Mouse (Mus musculus): ENCODE data around the gene Vars2. TPM values are rescaled to one million over a fixed set of nuclear protein-coding genes. Genes with fewer than 3 reads are reported as not detected.

Vars2 gene
- total and polyA plus RNA-seq, 2 experiments from 2014 or later, result 10.4 to 42.0 TPM

GRCm38 (mm10) chr17:35700371-35700961 lies 33.1 kb upstream of the Vars2 start:
- Histone ChIP-seq H3K4me3 (ENCODE audit: low read depth, low read length) (peak overlapping the region; percentile 69), H3K4me2 (ENCODE audit: low read depth) (peak overlapping the region; percentile 70), H3K27ac (ENCODE audit: low read depth, low read length) (peak overlapping the region; percentile 96), H3K4me1 (ENCODE audit: insufficient read depth) (peaks cover 35% of the 10 kb centered on the region), H3K36me3 (ENCODE audit: insufficient read depth) (no peaks in the 10 kb centered on the region), H3K27me3 (ENCODE audit: insufficient read depth, low read length) (no peaks in the 10 kb centered on the region), H3K9me3 (ENCODE audit: low read length) (no peaks in the 10 kb centered on the region), H3K9ac (peak overlapping the region; percentile 83)
- DNase-seq, result peak; percentile 86
- peak; percentile 53 for ATAC-seq
- WGBS, result under 1% methylated on average over 49 of the region's 66 CpGs
- peak; percentile 31; the same call in 1 of the 2 replicates for TF ChIP-seq CTCF (IDR thresholded peaks at IDR 0.05; ENCODE audit: low read depth)

GRCm38 (mm10) chr17:35699919-35700318 lies 32.5 kb upstream of the Vars2 start:
- 2% methylated on average over 19 of the region's 19 CpGs for WGBS
- peak; percentile 67 for DNase-seq
- peak; percentile 8 for ATAC-seq
- Histone ChIP-seq H3K9me3 (ENCODE audit: low read length) (no peaks in the 10 kb centered on the region), H3K4me1 (ENCODE audit: insufficient read depth) (peaks cover 35% of the 10 kb centered on the region), H3K4me2 (ENCODE audit: low read depth) (peak overlapping the region; percentile 70), H3K27me3 (ENCODE audit: insufficient read depth, low read length) (no peaks in the 10 kb centered on the region), H3K9ac (peak overlapping the region; percentile 83), H3K4me3 (ENCODE audit: low read depth, low read length) (peak overlapping the region; percentile 69), H3K36me3 (ENCODE audit: insufficient read depth) (no peaks in the 10 kb centered on the region), H3K27ac (ENCODE audit: low read depth, low read length) (peak overlapping the region; percentile 96)
- TF ChIP-seq CTCF (IDR thresholded peaks at IDR 0.05; ENCODE audit: low read depth), result no peak

GRCm38 (mm10) chr17:35698501-35698883 lies 31.1 kb upstream of the Vars2 start:
- TF ChIP-seq CTCF (IDR thresholded peaks at IDR 0.05; ENCODE audit: low read depth), result no peak
- peak overlapping the region; percentile 83 for H3K4me2 ChIP-seq (ENCODE audit: low read depth)
- ATAC-seq (no peak), DNase-seq (no peak)
- H3K9ac ChIP-seq, result peak overlapping the region; percentile 68
- H3K36me3 ChIP-seq (ENCODE audit: insufficient read depth), result peaks cover 3% of the 10 kb centered on the region
- H3K4me3 ChIP-seq (ENCODE audit: low read depth, low read length), result peak overlapping the region; percentile 42
- no peaks in the 10 kb centered on the region for H3K9me3 ChIP-seq (ENCODE audit: low read length)
- peaks cover 28% of the 10 kb centered on the region for H3K4me1 ChIP-seq (ENCODE audit: insufficient read depth)
- 7% methylated on average over 5 of the region's 5 CpGs for WGBS
- peak overlapping the region; percentile 96 for H3K27ac ChIP-seq (ENCODE audit: low read depth, low read length)
- H3K27me3 ChIP-seq (ENCODE audit: insufficient read depth, low read length), result no peaks in the 10 kb centered on the region

- Histone ChIP-seq H3K4me2 (ENCODE audit: low read depth) (peak overlapping the region; percentile 83), H3K27ac (ENCODE audit: low read depth, low read length) (peak overlapping the region; percentile 96), H3K4me1 (ENCODE audit: insufficient read depth) (peaks cover 28% of the 10 kb centered on the region), H3K36me3 (ENCODE audit: insufficient read depth) (peaks cover 9% of the 10 kb centered on the region), H3K27me3 (ENCODE audit: insufficient read depth, low read length) (no peaks in the 10 kb centered on the region), H3K9ac (peak overlapping the region; percentile 68), H3K9me3 (ENCODE audit: low read length) (no peaks in the 10 kb centered on the region), H3K4me3 (ENCODE audit: low read depth, low read length) (peak overlapping the region; percentile 42)
- no peak for TF ChIP-seq CTCF (IDR thresholded peaks at IDR 0.05; ENCODE audit: low read depth)
- DNase-seq (peak; percentile 82), ATAC-seq (peak; percentile 78)
- WGBS, result under 1% methylated on average over 16 of the region's 16 CpGs
Measured at GRCm38 (mm10) chr17:35697759-35698500, 30.5 kb upstream of the Vars2 start.

- DNase-seq (no peak), ATAC-seq (no peak; the same call in 1 of the 2 replicates)
- H3K4me1 ChIP-seq (ENCODE audit: insufficient read depth), result peaks cover 28% of the 10 kb centered on the region
Measured at GRCm38 (mm10) chr17:35697429-35697758, 30.0 kb upstream of the Vars2 start.

GRCm38 (mm10) chr17:35696691-35697090 lies 29.3 kb upstream of the Vars2 start:
- peak overlapping the region; percentile 42 for H3K4me3 ChIP-seq (ENCODE audit: low read depth, low read length)
- peaks cover 20% of the 10 kb centered on the region for H3K36me3 ChIP-seq (ENCODE audit: insufficient read depth)
- WGBS, result 23% methylated on average over 6 of the region's 6 CpGs
- no peaks in the 10 kb centered on the region for H3K9me3 ChIP-seq (ENCODE audit: low read length)
- ATAC-seq (no peak), DNase-seq (no peak)
- no peaks in the 10 kb centered on the region for H3K27me3 ChIP-seq (ENCODE audit: insufficient read depth, low read length)
- H3K4me2 ChIP-seq (ENCODE audit: low read depth), result peak overlapping the region; percentile 83
- 0 out of 2 replicates have a peak overlapping the region, but pooled peaks have one; percentile 3 for H3K9ac ChIP-seq
- no peak for TF ChIP-seq CTCF (IDR thresholded peaks at IDR 0.05; ENCODE audit: low read depth)
- peaks cover 21% of the 10 kb centered on the region for H3K4me1 ChIP-seq (ENCODE audit: insufficient read depth)
- peak overlapping the region; percentile 96 for H3K27ac ChIP-seq (ENCODE audit: low read depth, low read length)

More at GRCm38 (mm10) chr17:35697429-35697758, 30.0 kb upstream of the Vars2 start:
- TF ChIP-seq CTCF (IDR thresholded peaks at IDR 0.05; ENCODE audit: low read depth), result no peak
- peak overlapping the region; percentile 96 for H3K27ac ChIP-seq (ENCODE audit: low read depth, low read length)
- H3K4me2 ChIP-seq (ENCODE audit: low read depth), result peak overlapping the region; percentile 83
- no peaks in the 10 kb centered on the region for H3K9me3 ChIP-seq (ENCODE audit: low read length)
- no peaks in the 10 kb centered on the region for H3K27me3 ChIP-seq (ENCODE audit: insufficient read depth, low read length)
- H3K9ac ChIP-seq, result peak overlapping the region; percentile 68
- H3K36me3 ChIP-seq (ENCODE audit: insufficient read depth), result peaks cover 14% of the 10 kb centered on the region
- peak overlapping the region; percentile 42 for H3K4me3 ChIP-seq (ENCODE audit: low read depth, low read length)
- WGBS, result 6% methylated on average over 1 of the region's 1 CpGs

GRCm38 (mm10) chr17:35695289-35695688 lies 27.9 kb upstream of the Vars2 start:
- peak; percentile 72 for TF ChIP-seq CTCF (IDR thresholded peaks at IDR 0.05; ENCODE audit: low read depth)
- 91% methylated on average over 2 of the region's 2 CpGs for WGBS
- ATAC-seq, result no peak
- H3K9ac ChIP-seq, result no peak overlapping the region
- no peaks in the 10 kb centered on the region for H3K9me3 ChIP-seq (ENCODE audit: low read length)
- H3K27me3 ChIP-seq (ENCODE audit: insufficient read depth, low read length), result no peaks in the 10 kb centered on the region
- peaks cover 34% of the 10 kb centered on the region for H3K36me3 ChIP-seq (ENCODE audit: insufficient read depth)
- H3K27ac ChIP-seq (ENCODE audit: low read depth, low read length), result no peak overlapping the region
- H3K4me2 ChIP-seq (ENCODE audit: low read depth), result no peak overlapping the region
- H3K4me1 ChIP-seq (ENCODE audit: insufficient read depth), result peaks cover 19% of the 10 kb centered on the region
- DNase-seq, result peak; percentile 66
- no peak overlapping the region for H3K4me3 ChIP-seq (ENCODE audit: low read depth, low read length)

Measured in forebrain, postnatal 0 days (tissue).